Mouse (Mus musculus) v-Abl transformed pro-B cells (cell line): ENCODE results near the gene Scaf8.

Experiments
- in situ Hi-C, 2 experiments: fragments of 400-800 bp; cut with MboI; formaldehyde crosslinking; loops; one replicate each; pipeline ENCODE4 v1.15.1; 2025; ENCODE audit not compliant: unreplicated experiment in 2 of 2

Scaf8 gene

GRCm38 (mm10) chr17:3206527-3207398 lies 92.0 kb downstream of the Scaf8 start:
- in situ Hi-C loops: no loop called here

- in situ Hi-C loops: no loop called here
Measured at GRCm38 (mm10) chr17:3207529-3208240, 92.9 kb downstream of the Scaf8 start.

DNA sequence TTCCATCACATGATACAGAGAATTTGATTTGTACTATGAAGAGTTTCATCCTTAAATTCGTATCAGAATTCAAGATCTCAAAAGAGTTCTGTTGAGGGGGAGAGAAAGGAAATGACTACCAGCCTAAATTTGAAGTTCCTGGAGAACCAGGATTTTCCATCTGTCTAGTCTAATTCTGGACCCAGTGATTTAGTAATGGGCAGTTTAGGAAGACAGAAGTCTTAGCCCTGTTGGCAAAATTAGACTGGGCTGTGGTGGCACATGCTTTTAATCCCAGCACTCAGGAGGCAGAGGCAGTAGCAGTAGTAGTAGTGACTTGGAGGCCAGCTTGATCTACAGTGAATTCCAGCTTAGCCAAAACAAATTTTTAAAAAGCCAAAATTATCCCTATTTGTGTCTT lies 93.7 kb downstream of the Scaf8 start:
- in situ Hi-C loops: no loop called here

DNA sequence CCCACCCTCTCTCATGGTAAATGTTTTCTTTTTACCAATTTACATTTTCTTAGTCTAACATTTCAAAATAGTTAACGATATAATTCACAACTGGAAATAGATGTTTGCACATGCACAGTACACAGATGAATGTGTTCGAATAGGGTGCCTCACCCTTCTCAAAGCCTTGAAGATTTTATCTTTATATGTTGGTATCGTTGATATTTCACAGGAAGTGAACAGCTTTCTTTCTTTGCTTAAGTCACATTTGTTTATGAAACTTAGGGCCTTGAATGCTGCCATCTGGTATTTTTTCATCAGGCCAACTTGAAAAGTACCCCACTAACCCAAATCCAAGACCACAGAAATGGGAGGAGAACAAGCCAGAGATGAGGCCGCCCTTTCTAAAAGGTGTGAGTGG lies 94.8 kb downstream of the Scaf8 start:
- in situ Hi-C loops: no loop called here

- in situ Hi-C loops: no loop called here
Measured at GRCm38 (mm10) chr17:3210134-3210533, 95.4 kb downstream of the Scaf8 start.

DNA sequence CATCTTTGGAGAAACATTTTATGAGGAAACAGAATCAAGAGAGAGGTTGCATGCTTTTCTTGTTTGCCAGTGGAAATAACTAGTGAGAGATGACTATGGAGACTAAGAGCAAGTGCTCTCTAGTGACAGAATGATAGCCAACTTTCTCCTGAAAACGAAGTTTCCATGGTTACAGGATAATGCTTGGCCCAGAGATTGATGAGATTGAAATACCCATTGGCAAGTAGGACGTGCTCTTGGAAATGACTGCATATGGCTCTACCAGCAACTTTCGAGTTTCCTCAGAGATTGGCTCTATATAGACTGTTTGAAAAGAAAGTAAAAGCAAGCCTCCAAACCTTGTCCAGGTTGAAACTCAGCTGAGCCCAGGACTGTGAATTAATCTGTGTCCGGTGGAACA lies 97.3 kb downstream of the Scaf8 start:
- in situ Hi-C loops: no loop called here

DNA sequence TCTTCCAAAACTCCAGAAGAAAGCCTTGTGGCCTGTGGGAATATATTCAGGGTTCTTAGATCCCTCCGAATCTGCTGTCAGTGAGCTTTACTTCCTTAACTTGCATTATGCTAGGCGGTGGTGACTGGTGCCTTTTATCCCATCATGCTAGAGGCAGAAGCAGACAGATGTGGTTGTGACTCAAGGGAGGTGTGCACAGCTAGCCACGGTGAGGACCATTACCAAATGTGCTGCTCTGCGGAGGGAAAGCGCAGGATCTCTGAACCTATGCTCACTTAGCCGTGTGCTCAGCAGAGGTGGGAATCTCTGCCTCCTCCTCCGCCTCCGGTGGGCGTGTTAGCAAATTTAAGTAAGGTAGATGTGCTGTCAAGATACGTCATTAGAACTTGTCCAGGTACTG lies 98.1 kb downstream of the Scaf8 start:
- in situ Hi-C loops: no loop called here

DNA sequence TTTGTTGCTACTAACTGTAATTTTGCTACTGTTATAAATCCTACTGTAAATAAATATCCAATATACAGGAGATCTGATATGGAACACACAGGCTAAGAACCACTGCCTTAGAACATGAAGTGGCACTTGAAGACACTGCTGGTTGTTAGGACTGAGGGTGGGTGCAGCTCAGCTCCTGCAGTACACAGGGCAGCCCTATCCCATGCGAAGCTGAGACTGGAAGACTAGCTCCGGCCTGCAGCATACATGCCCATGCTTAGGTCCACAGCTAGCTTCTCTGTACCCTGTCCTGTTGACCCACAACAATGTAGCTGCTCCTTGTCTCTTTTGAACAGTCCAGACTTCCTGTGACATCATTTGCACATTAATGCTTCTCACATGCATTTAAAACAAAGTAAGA lies 100.1 kb downstream of the Scaf8 start:
- in situ Hi-C loops: no loop called here

- in situ Hi-C loops: no loop called here
Measured at GRCm38 (mm10) chr17:3217023-3217422, 102.3 kb downstream of the Scaf8 start.

- in situ Hi-C loops: no loop called here
Measured at GRCm38 (mm10) chr17:3218364-3218763, 103.6 kb downstream of the Scaf8 start.

DNA sequence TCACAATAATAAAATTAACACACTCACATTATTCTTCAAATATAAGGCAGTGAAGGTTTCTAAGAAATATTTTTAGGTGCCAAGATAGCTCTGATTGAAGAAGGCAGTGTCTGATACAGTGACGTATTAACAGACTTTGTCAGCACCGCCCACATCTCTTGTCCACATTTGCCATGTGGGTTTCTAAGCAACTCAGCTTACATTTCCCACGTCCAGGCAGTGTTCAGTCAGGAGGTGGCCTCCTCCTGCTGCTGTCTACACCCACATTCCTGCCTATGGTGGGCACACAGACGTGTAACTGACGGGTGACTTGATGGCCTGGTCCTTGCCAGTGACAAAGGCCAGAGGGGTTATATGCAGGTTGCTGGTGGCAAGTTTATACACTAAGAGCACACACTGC lies 104.1 kb downstream of the Scaf8 start:
- in situ Hi-C loops: no loop called here

GRCm38 (mm10) chr17:3220201-3220600 lies 105.4 kb downstream of the Scaf8 start:
- in situ Hi-C loops: loop anchor here (5.0 kb wide), 1 partner anchor 133 kb away; no protein-coding TSS in a partner anchor

DNA sequence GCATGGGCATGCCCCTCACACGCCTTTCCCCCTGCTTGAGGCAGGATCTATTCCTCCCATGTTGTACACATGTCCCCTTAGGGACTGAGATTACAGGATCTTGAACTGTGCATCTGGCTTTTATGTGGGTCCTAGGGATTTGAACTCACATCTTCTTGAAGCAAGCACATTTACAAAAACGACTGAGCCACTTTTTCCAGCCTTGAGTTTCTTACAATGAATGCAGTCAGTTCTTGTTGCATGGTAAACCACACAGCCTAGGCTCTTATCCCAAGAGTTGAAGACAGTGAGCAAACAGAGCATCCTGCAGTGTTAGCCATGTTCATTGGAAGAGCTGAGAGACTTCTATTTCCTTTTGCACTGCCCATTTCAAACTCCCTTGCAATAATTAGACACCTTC lies 108.3 kb downstream of the Scaf8 start:
- in situ Hi-C loops: loop anchor here (5.0 kb wide), 1 partner anchor 136 kb away; no protein-coding TSS in a partner anchor

DNA sequence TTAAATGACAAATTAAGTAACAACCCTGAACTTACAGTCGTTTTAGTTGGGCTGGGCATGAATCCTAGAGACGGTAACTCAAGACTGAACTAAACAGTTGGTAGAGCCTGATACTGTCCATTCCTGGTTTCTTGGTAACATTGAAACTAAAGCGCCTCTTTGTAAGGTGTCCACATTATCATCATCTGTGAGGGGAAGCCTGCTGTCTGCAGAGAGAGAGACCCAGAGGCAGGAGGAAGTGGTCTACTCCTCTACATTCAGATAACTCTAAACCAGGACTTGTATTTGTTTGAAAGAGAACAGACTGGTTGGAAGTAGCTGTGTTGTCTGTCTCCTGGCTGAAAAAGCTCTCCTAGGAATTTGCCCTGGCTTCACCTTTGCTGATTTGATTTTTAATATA lies 108.9 kb downstream of the Scaf8 start:
- in situ Hi-C loops: loop anchor here (5.0 kb wide), 1 partner anchor 136 kb away; no protein-coding TSS in a partner anchor

GRCm38 (mm10) chr17:3224383-3225106 lies 109.8 kb downstream of the Scaf8 start:
- in situ Hi-C loops: loop anchor here (5.0 kb wide), 1 partner anchor 137 kb away; no protein-coding TSS in a partner anchor

DNA sequence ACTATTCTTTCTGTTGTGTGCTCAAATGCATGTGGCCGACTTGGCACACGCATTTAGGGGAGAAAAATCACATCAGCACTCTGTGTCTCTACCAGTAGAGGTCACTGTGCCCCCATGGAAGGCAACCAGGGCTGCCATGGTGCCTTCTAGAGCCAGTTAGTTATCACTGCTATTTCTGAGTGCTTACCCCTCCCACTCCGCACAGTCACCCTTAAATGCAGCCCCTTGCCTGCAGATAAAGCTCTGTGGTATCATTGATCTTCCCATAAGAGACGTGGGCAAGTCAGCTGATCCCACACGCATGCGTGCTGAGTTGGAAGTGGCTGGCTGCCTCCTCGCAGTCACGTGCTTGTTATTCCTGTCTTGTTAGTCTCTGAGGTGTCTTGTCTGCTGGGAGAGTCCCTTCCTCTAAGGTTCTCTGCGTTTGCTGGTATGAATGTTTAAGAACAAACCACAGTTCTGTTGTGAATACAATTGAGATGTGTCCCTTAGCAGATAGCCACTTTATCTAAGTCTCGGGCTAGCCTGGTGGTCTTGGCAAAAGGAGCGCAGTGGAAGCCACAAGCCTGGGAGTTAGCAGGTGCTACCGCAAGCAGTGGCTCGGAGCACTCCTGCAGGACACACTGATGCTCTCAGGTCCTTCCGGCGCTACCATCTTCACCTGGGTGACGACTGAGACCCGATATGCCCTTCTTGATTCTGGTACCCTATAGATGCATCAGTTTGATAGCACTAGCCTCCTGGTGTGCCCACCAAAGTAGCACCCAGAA lies 115.6 kb downstream of the Scaf8 start:
- in situ Hi-C loops: loop anchor here (5.0 kb wide), 1 partner anchor 217 kb away; no protein-coding TSS in a partner anchor

DNA sequence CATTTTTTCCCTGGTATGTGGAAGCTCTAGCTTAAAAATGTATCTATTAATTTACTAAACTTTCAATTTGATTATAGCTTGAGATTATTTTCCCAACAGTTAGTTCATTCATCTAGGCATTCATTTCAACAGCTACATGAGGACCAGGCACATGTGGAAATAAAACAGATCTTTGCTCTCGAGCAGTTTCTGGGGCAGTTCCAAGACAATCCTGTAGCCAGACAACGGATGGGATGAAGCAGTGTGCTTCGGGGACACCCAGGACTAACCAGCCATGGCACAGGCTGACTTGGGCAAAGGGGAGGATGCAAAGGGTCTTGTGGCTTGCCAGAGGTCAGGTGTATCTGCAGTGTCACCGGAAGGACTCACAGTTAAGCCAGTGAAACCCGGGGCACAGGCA lies 117.9 kb downstream of the Scaf8 start:
- in situ Hi-C loops: loop anchor here (5.0 kb wide), 1 partner anchor 215 kb away; no protein-coding TSS in a partner anchor

DNA sequence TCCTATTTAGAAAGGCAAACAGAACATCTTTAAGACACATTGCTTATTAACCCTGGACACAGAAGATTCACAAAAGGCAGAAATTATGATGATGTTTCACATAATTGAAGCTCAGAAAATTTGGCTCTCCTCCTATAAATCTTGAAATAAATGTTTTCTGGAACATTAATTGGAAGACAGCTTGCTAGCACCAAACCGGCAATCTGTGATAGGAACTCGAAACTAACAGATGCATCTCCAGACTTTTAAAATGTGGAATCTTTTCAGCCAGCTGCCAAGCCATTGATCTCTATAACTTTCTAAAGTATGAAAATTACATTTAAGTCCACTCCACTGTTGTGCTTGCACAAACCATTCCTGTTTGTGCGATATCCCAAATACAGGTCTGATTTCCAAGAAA lies 128.9 kb downstream of the Scaf8 start:
- in situ Hi-C loops: no loop called here

GRCm38 (mm10) chr17:3244881-3245739 lies 130.3 kb downstream of the Scaf8 start:
- in situ Hi-C loops: no loop called here
